Mouse (Mus musculus): ENCODE data around the gene Slc38a2. TPM values are rescaled to one million over a fixed set of nuclear protein-coding genes. Genes with fewer than 3 reads are reported as not detected.

The Slc38a2 gene
- 10 to 100 TPM; 52.6 to 57.4 TPM for total RNA-seq (2021)
- long read RNA-seq, experiment 1, full-length matches to known transcripts = 13 of 21 reads
- long read RNA-seq, experiment 1, partial matches to known transcripts = 8 of 21 reads
- long read RNA-seq, experiment 1, other reads (novel, unspliced or antisense) = 0 of 21 reads
- long read RNA-seq, experiment 2, full-length matches to known transcripts = 14 of 28 reads
- long read RNA-seq, experiment 2, partial matches to known transcripts = 11 of 28 reads
- long read RNA-seq, experiment 2, other reads (novel, unspliced or antisense) = 3 of 28 reads

- DNase-seq (ENCODE audit: low spot score in 2 of 2) = peak; percentile 73 to 87
Observed at GRCm38 (mm10) chr15:96699521-96700511, at the start of gene Slc38a2. TSS of gene Slc38a2 (minus strand) at chr15:96699730.

- DNase-seq (ENCODE audit: low spot score in 2 of 2) = peak in 1 of 2 experiments; percentile 57
Observed at GRCm38 (mm10) chr15:96749101-96749500, 49.6 kb upstream of the Slc38a2 start.

GRCm38 (mm10) chr15:96747551-96747950 lies 48.0 kb upstream of the Slc38a2 start:
- no peak for DNase-seq (ENCODE audit: low spot score in 2 of 2)

GRCm38 (mm10) chr15:96746986-96747385 lies 47.5 kb upstream of the Slc38a2 start:
- DNase-seq (ENCODE audit: low spot score in 2 of 2) = no peak

GRCm38 (mm10) chr15:96745299-96745698 lies 45.8 kb upstream of the Slc38a2 start:
- DNase-seq (ENCODE audit: low spot score in 2 of 2) = no peak

GRCm38 (mm10) chr15:96744882-96745296 lies 45.4 kb upstream of the Slc38a2 start:
- DNase-seq (ENCODE audit: low spot score in 2 of 2) = no peak

GRCm38 (mm10) chr15:96744153-96744881 lies 44.8 kb upstream of the Slc38a2 start:
- DNase-seq (ENCODE audit: low spot score in 2 of 2) = no peak

- DNase-seq (ENCODE audit: low spot score in 2 of 2) = no peak
Observed at GRCm38 (mm10) chr15:96743257-96743656, 43.7 kb upstream of the Slc38a2 start.

- no peak for DNase-seq (ENCODE audit: low spot score in 2 of 2)
Observed at GRCm38 (mm10) chr15:96742591-96743241, 43.2 kb upstream of the Slc38a2 start.

GRCm38 (mm10) chr15:96740865-96741561 lies 41.5 kb upstream of the Slc38a2 start:
- no peak for DNase-seq (ENCODE audit: low spot score in 2 of 2)

- DNase-seq (ENCODE audit: low spot score in 2 of 2) = no peak
Observed at GRCm38 (mm10) chr15:96740091-96740490, 40.6 kb upstream of the Slc38a2 start.

- no peak for DNase-seq (ENCODE audit: low spot score in 2 of 2)
Observed at GRCm38 (mm10) chr15:96736663-96737385, 37.3 kb upstream of the Slc38a2 start.

- no peak for DNase-seq (ENCODE audit: low spot score in 2 of 2)
Observed at GRCm38 (mm10) chr15:96735562-96736160, 36.1 kb upstream of the Slc38a2 start.

- no peak for DNase-seq (ENCODE audit: low spot score in 2 of 2)
Observed at GRCm38 (mm10) chr15:96734423-96734822, 34.9 kb upstream of the Slc38a2 start.

- no peak for DNase-seq (ENCODE audit: low spot score in 2 of 2)
Observed at GRCm38 (mm10) chr15:96730416-96730815, 30.9 kb upstream of the Slc38a2 start.

GRCm38 (mm10) chr15:96729785-96730184 lies 30.3 kb upstream of the Slc38a2 start:
- no peak for DNase-seq (ENCODE audit: low spot score in 2 of 2)

- DNase-seq (ENCODE audit: low spot score in 2 of 2) = no peak
Observed at GRCm38 (mm10) chr15:96728993-96729392, 29.5 kb upstream of the Slc38a2 start.

- no peak for DNase-seq (ENCODE audit: low spot score in 2 of 2)
Observed at GRCm38 (mm10) chr15:96728346-96728745, 28.8 kb upstream of the Slc38a2 start.

- DNase-seq (ENCODE audit: low spot score in 2 of 2) = no peak
Observed at GRCm38 (mm10) chr15:96724506-96724905, 25.0 kb upstream of the Slc38a2 start.

All from layer of hippocampus, postnatal 14 days (tissue).